Mouse (Mus musculus) CH12.LX (cell line): ENCODE results near the gene Gtf3c1.

Experiments
- CTCF ChIP-seq, 2 experiments: IDR thresholded peaks in 1 of 2; conservative IDR thresholded peaks in 1 of 2; 2 replicates each; pipeline ENCODE4 v1.5.1; 2011 to 2012; ENCODE audit warnings: low read depth in 2 of 2, low read length in 2 of 2, improper control_type of control experiment in 1 of 2, inconsistent platforms in 1 of 2, mild to moderate bottlenecking in 1 of 2, moderate library complexity in 1 of 2
- E2F4 ChIP-seq: IDR thresholded peaks from 2 replicates; pipeline ENCODE4 v1.6.1; 2011; ENCODE audit warnings: low read depth, low read length, improper control_type of control experiment; ENCODE audit not compliant: insufficient replicate concordance
- JUND ChIP-seq: conservative IDR thresholded peaks from 2 replicates; pipeline ENCODE4 v1.6.1; 2011; ENCODE audit warnings: low read depth, low read length, improper control_type of control experiment
- MEF2A ChIP-seq: IDR thresholded peaks from 2 replicates; pipeline ENCODE4 v1.6.1; 2014; ENCODE audit warnings: low read depth, mild to moderate bottlenecking, inconsistent platforms, low read length, improper control_type of control experiment, borderline replicate concordance
- MXI1 ChIP-seq: IDR thresholded peaks from 2 replicates; pipeline ENCODE4 v1.6.1; 2011; ENCODE audit warnings: mild to moderate bottlenecking, low read depth, low read length, improper control_type of control experiment
- POLR2A ChIP-seq: IDR thresholded peaks from 2 replicates; pipeline ENCODE4 v1.6.1; 2011; ENCODE audit warnings: low read depth, mild to moderate bottlenecking, improper control_type of control experiment, low read length
- POLR2AphosphoS2 ChIP-seq: IDR thresholded peaks from 2 replicates; pipeline ENCODE4 v1.6.1; 2011; ENCODE audit warnings: low read depth, low read length, improper control_type of control experiment
- RAD21 ChIP-seq: IDR thresholded peaks from 2 replicates; pipeline ENCODE4 v1.6.1; 2011; ENCODE audit warnings: low read depth, mild to moderate bottlenecking, low read length, improper control_type of control experiment, moderate library complexity
- RCOR1 ChIP-seq: conservative IDR thresholded peaks from 2 replicates; pipeline ENCODE4 v1.6.1; 2012; ENCODE audit warnings: low read depth, mild to moderate bottlenecking, inconsistent platforms, low read length, improper control_type of control experiment
- TCF12 ChIP-seq: IDR thresholded peaks from 2 replicates; pipeline ENCODE4 v1.6.1; 2014; ENCODE audit warnings: low read depth, mild to moderate bottlenecking, inconsistent platforms, low read length, improper control_type of control experiment
- USF2 ChIP-seq: conservative IDR thresholded peaks from 2 replicates; pipeline ENCODE4 v1.6.1; 2011; ENCODE audit warnings: low read depth, low read length, improper control_type of control experiment
- ZC3H11A ChIP-seq: IDR thresholded peaks from 2 replicates; pipeline ENCODE4 v1.6.1; 2012; ENCODE audit warnings: low read depth, mild to moderate bottlenecking, inconsistent platforms, low read length, improper control_type of control experiment

DNA sequence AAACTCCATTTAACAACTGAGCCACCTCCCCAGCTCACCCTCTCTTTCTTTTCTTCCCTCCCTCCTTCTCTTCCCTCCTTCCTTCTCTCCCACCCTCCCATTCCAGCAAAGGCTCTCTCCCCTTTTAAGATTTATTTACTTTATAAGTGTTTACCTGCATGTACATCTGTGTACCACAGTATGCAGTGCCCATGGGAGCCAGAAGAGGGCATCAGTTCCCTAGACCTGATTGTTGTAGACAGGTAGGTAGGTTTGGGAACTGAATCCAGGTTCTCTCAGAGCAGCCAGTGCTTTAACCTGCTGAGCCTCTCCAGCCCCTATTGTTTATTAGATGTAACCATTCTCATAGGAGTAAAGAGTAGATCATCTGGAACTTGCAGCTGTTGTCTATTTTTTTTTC is 14.5 kb upstream of the Gtf3c1 start:
- peak in 1 of 2 experiments; percentile 31; a peak in 1 of 4 replicates for TF ChIP-seq CTCF (conservative IDR thresholded peaks at IDR 0.05 in 1 of 2, IDR thresholded peaks at IDR 0.05 in 1 of 2; ENCODE audit: low read depth in 2 of 2, low read length in 2 of 2)
- TF ChIP-seq POLR2A: no peak
- TF ChIP-seq JUND: no peak
- TF ChIP-seq E2F4: no peak
- TF ChIP-seq POLR2AphosphoS2: no peak
- TF ChIP-seq ZC3H11A: no peak
- no peak for TF ChIP-seq MEF2A
- no peak for TF ChIP-seq RCOR1
- no peak for TF ChIP-seq MXI1
- TF ChIP-seq RAD21: peak; percentile 6
- no peak for TF ChIP-seq USF2
- no peak for TF ChIP-seq TCF12
